Mouse (Mus musculus): ENCODE data around the gene Ninj2.

DNA sequence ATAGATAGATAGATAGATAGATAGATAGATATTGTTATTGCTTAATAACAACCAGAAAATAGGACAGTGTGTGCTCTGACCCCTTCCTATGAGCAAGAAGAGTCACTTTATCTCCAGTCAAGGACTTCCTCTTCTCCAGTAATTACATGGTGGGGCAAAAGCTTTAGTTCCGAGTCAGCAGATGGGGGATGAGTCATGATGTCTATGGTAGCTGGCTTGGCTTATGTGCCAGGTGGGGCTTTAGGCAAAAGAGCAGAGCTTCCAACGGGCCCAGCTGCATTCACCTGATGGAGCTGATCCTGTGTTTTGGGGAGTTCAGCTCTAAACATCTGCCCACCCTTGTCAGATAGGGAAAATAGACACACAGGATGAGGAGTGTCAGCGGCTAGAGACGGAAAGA, 62.4 kb downstream of the Ninj2 start:
- TF ChIP-seq CTCF (IDR thresholded peaks at IDR 0.05; ENCODE audit: low read depth) = no peak
- TF ChIP-seq EP300 (IDR thresholded peaks at IDR 0.05; ENCODE audit: low read depth) = no peak

Data from heart, postnatal 0 days (tissue).